Mouse (Mus musculus) frontal cortex, postnatal 25 days (tissue): ENCODE measurements around the gene H2al2a.
"Not testable (repeated sequence)": the region's sequence is repeated elsewhere in the genome, so short reads cannot be mapped to it uniquely, and the experiment has no call there.

Source experiments
- DNase-seq, 2 experiments: peaks; one replicate each; pipeline ENCODE4 v3.0.0; 2022; ENCODE audit warnings: low spot score in 2 of 2

H2al2a gene

DNA sequence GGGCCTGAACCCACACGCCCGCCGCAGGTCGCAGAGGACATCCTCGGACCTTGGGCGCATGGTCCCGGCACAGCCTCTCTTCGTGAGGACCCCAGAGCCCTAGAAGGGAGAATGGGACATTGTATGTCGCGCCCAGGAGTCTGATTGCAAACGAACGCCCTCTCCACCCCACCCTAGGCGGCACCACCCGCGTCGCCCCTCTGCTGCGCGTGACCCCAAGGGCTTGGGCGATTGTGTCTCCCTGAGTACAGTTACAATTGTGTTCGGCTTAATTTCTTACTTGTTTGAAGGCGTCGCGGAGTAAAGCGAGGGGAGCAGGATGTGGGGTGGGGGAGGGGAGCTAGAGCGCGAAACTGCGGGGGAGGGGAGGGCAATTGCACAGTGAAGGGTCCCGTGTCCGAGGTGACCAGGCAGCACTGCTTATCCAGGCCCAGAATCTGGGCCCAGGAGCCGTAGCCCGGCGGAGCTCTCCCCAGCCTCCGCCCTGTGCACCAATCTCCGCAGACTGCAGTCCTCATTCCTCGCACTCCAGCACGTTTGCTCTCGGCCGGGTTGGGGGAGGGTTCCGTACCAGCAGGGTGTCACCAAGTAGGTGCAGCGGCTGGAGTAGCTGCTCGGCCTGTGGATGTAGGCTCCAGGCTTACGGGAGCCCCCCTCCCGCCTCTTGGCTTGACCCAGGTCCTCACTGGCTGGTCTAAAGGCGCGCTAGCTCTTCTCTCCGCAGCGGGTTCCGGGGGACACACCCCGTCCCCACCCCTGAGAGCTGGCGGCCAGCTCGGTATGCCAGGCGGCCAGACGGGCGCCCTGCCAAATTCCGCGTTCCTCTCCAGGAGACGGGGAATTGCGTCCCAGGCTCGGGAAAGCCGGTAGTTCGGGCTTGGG is 31.6 kb upstream of the H2al2a start:
- peak; percentile 68 to 75 for DNase-seq

DNA sequence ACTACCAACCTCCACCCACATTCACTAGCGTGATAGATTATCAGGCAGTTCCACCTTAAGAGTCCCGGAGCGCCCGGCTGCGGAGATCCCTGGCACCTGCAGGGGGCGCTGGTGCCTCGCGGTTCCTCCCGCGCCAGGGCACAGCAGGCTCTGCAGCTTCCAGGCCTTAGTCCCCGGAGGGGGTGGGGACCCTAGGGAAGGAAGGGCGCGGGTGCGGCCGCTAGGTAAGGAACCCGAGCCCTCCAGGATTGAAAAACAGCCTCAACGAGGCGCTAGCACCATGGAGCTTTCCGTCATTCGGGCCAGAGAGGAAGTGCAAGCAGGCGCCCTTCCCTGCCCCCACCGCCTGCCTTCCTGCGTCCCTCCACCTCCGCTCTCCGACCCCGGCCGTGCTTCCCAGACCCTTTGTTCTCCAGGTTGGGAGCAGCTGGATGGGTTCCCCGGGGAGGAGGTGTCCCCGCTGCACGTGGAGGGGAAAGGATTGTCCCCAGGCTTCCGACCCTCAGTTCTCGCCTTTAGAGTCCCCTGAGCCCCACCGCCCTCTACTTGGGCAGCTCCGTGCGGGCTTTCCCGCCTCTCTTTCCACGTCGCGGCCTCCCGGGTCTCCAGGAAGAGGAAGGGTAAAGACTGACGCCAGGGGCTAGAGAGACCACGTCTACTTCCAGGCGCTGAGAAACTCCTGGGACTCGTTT is 30.8 kb upstream of the H2al2a start:
- peak; percentile 95 for DNase-seq

DNA sequence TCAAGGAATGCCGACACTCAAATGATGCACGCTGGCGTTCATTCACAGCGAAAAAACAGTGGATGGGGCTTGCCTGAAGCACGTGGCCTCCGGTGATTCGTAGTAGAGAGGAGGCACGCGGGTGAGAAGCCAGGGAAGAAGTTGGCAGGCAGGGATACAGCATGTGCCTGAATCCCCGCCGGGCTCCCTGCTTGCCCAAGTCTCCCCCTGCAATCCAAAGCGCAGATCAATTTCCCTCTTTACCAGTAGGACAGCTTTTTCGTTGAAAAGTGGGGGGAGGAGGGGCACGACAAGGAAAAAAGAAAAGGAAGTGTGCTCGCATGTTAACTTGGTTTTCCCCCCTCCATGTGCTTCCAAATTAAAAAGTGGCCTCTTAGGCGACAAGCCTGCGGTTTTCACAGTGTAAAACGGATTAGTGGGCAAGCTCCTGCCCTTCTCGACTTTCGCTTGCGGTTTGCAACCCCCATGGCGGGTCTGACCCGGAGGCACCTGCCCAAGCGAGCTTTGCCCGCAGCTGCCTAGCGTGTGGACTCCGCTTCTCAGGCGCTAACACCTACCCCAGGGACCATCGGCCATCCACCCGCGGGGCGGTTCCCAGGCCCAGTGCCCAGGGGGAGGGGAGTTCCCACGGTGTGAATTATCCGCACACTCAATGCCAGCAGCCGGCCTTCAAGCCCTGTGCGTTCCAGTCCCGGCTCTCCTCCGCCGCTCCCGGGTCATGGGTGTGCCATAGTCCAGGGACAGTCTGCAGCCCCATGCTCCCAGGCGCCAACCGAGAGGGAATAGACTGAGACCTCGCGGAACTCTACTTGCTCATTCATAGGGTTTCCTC is 29.6 kb upstream of the H2al2a start:
- no peak for DNase-seq

DNA sequence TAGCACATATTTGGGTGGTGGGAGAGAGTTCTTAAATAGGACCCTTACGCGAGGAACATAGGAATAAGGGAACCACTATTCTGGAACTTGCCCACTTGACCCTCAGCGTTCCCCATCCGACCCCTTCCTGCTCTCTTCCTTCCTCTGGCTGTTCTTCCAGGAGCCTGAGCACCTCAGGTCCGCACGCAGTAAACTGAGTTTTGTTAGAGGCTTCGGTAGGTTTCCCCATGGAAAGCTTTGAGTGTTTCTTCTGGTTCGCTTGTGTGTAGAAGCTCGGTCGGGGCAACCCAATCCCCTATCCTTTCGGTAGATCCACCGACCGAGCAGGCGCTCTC is 29.0 kb upstream of the H2al2a start:
- no peak for DNase-seq

DNA sequence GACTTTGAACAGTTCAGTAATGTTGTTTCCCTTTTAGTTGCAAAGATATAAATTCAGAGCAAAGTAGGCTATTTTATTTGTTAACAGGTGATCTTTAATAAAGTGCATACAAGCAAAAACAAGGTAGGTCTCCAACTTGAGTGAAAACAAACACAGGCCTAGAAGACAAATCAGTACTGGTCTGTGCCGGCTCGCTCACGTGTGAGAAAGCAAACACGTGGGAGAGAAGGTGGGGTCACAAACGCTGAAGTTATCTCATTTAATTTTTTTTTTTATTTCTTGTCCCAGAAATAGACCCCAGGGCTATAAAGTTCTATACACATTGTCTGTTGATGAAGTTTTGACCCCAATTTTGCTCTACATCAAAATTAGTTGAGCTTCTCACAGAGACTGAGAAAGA is 28.4 kb upstream of the H2al2a start:
- no peak for DNase-seq

DNA sequence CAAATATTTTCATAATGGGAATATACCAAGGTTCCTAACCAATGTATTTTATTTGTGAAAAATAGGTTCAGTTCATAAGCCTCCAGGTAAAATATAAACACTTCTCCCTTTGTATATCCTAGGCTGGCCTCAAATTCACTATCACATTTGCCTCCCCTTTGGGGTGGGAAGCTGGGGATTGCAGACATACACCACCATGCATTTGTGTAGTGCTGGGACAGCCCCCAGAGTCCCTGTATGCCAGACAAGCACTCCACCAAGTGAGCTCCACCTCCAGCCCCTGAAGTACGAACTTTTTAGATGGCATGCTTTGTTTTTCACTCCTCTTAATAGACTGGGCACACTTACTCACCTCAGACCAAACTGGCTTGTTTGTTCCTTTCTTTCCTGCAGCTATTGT is 26.1 kb upstream of the H2al2a start:
- no peak for DNase-seq

DNA sequence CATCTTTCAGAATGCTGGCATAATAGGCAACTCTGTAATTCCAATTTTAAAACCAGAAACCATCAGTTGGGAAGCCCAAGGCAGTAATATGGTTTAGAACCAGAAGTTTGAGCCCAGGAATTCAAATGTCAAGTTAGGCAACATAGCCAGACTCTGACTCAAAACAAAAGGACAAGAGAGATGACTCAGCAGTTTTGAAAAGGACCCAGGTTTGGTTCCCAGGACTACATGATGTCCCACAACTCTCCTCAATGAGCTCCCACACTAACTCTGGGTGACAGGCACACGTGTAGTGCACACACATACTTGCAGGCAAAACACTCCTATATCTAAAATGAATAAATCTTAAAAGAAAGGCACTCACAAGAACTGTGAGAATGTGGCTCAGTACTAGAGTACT is 22.4 kb upstream of the H2al2a start:
- no peak for DNase-seq

DNA sequence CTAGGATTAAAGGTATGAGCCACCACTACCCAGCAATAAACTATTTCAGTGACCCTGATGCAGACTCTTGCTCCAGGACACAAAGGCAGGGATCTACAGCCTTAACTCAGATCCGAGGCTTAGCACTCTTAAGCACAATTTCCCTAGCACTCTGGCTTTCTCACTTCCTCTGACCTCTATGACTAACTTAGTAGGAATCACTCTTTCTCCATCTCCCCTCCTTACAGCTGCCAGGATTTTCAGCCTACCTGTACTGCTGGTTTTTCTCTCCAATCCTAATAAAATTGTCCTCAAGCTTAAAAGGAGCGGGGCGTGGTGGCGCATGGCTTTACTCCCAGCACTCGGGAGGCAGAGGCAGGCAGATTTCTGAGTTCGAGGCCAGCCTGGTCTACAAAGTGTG is 20.6 kb upstream of the H2al2a start:
- no peak for DNase-seq

DNA sequence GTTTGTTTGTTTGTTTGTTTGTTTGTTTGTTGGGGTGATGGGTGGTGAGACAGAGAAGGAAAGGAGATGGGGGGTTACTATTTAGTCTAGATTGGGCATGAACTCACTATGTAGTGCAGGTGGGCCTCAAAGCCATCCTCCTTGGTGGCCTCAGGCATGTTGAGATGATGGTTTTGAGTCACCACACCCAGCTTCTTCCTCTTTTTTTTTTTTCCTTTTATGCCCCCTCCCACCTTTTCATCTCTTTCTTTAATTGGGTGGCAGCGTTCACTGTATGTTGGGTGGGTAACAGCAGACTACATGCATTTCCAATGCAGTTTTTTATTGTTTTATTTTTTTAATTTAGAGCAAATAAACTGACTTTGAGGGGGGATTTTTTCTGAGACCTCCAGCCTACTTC is 19.9 kb upstream of the H2al2a start:
- DNase-seq: no peak

DNA sequence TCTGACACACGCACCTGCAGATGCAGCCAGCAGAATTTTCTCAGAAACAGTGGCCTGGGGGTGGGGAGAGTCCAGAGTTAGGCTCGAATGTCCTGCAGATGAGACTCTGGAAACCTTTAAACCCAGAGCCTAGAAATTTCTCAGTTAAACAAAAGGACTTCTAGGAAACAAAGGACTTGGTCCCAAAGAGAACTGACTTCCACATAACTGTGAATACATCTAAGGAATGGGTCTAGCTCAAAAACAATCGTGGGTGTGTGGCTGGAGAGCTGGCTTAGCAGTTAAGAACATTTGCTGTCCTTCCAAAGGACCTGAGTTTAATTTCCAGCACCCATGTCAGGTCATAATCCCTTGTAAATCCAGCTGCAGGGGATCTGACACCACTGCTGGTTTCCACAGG is 18.8 kb upstream of the H2al2a start:
- DNase-seq: no peak

DNA sequence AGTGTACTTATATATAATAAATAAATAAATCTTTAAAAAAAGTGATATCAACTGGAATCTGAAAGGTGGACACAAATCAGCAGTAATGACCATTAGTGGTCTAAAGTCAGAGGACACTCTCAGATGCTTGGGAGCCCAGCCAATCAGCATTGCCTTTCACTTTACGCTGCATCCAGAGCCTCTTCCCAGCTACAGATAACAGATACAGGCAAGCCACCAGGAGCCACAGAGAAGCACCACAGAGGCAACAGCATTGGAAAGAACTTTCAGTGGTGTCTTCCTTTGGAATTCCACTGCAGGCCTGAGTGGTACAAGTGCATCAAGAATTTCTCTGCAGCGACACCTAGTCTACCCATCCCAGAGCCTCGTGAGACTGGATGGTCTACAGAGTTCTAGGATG is 16.1 kb upstream of the H2al2a start:
- no peak for DNase-seq

DNA sequence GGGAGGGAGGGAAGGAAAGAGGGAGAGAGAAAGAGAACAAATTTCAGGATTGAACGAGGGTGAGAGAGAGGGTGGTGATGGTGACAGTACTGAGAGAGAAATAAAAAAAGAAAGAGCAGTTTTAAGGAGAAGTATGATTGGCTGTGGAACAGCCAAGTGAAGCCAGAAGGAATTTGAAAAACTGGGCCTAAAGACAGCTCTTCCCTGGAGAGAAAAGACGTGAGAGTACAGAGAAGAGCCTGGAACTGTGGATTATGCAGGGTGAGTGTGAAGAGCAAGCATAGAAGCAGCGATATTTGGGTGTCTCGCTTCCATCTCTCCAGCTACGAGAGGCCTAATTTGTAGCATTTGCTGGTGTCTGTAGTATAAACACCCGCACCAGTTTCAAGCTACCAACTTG is 14.5 kb upstream of the H2al2a start:
- no peak for DNase-seq

DNA sequence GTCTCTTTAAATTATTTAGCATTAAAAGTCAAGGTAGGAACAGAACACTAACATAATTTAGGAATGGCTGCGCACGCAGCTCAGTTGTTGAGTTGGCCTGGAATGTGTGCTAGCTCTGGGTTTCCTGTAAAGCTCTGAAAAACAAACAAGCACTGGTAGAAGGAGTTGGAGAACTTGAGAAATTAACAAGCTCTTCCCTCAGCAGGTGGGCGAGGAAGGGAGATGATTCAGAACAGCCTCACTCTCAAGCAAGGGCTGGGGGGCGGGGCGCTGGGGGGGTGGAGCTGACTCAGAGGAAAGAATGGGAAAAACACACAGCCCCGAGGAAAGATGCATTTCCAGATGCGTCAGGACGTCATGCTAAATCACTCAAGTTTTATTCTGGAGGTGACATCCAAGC is 8.4 kb upstream of the H2al2a start:
- no peak for DNase-seq

DNA sequence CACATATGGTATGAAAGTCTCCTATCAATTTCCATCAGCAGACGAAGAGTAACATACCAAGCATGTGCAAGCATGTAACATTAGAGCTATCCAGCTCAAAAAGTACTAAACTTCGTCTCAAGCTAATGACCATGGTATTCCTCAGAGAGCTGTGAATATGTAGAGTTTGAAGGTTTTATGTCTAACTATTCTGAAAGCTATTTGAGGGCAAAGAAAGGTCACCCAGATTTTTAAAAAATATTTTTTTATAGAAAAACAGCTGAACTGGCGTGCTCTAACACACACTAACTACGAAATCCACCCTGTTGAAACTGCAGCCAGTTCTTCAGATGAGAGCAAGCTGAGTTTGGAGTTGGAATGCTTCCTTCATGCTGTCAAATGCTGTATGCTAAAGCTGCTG is 7.5 kb upstream of the H2al2a start:
- no peak for DNase-seq

DNA sequence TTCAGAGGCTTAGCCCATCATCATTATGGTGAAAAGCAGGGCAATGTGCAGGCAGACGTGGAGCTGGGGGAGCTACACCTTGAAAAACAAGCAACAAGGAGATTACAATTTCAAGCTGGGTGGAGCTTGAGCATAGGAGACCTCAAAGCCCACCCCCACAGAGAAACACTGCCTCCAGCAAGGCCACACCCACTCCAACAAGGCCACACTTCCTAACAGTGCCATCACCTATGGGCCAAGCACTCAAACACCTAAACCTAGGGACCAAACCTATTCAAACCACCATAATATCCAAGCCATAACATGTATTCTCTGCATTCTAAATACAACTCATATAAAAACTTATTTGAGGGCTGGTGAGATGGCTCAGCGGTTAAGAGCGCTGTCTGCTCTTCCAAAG is 5.5 kb upstream of the H2al2a start:
- DNase-seq: no peak

DNA sequence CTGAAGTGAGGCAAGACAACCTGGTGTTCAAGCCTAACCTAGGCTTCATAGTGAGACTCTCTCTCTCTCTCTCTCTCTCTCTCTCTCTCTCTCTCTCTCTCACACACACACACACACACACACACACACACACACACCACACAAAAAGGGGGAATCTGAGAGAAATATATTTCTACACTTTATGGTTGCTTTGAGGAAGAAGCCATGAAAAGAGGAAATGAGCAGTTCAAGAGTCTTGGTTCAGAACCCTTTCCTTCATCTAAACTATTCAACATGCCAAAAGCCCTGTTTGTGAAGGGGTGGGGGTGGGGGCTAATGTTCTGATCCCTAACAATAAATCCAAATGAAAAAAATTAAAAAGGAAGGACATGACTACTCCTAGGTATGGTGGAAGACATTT is 7.2 kb downstream of the H2al2a start:
- no peak for DNase-seq

DNA sequence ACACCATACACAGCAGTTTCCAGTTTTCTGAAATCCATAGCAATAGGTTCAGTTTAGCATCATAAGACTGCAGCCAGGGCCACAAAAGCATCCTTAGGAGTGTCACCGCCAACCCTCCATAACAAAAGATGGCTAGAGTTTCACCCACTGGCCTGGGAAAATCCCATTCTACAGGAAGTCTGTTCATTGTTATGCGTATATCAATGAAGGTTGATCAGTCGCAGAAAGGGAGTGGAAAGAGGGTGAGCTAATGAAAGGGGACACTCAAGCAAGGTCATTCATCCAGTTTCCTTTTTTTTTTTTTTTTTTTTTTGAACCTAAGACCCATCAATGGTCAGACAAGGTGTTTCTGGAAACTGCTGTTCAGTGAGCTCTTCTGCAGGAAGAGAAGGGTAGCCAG is 7.6 kb downstream of the H2al2a start:
- DNase-seq: no peak

DNA sequence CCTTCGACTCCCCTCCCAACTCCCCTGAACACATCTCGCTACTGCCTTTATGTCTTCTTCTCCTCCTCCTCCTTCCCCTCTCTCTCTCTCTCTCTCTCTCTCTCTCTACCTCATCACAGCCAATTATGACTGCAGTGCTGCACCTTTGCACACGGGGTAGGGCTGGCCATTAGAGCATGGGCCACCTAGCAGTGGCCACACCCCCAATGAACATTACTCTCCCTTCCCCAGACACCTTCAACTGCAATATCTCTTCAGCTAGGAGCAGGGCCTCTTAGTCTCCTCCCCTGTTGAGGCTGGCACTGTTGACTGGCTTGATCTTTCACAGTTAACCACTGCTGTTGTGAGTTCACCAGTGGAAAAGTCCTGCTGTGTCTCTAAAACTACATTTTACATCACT is 10.1 kb downstream of the H2al2a start:
- no peak for DNase-seq

DNA sequence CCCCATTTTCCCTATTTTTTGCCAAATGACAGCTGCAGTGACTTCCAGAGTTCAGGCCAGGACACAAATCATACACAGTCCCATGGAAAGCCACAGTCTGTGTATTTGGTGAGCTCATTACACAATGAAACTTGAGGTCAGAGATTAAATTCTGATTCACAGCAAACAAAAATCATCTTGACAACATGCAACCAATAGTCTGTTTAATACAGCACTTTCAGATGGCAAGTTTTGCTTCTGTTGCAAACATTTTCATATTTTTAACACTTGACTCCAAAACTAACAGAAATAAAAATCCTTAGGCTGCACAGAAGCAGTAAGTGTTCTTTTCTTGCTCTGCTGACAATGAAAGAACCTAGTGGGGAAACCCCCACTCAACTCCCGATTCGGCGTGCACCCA is 12.0 kb downstream of the H2al2a start:
- no peak for DNase-seq

DNA sequence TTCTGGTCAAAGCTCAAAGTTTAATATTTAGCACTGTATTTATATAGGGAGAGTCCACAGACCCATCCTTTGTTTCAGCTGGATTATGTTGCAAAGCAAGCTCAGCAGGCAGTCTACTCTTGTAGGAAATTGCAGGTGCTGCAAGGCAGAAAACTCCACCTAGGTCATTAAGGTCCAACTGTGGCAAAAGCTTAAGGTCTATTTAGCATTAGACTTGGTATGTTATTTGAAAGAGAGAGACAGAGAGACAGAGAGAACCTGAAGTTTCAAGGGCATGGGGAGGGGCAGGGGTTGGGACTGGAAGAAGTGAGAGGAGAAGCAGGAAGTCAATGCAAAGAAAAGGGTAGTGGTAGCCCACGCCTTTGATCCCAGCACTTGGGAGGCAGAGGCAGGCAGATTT is 14.0 kb downstream of the H2al2a start:
- no peak for DNase-seq

DNA sequence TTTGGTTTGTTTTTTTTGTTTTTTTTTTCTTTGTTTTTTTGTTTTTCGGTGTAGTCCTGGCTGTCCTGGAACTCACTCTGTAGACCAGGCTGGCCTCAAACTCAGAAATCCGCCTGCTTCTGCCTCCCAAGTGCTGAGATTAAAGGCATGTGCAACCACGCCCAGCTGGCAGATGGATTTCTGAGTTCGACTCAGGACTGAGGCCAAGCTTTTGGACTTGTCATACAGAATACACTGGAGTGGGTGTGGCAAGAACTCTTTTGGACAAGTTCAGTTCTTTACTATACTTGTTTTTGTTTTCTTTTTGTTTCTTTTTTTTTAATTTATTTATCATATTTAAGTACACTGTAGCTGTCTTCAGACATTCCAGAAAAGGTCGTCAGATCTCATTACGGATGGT is 18.1 kb downstream of the H2al2a start:
- DNase-seq: no peak

DNA sequence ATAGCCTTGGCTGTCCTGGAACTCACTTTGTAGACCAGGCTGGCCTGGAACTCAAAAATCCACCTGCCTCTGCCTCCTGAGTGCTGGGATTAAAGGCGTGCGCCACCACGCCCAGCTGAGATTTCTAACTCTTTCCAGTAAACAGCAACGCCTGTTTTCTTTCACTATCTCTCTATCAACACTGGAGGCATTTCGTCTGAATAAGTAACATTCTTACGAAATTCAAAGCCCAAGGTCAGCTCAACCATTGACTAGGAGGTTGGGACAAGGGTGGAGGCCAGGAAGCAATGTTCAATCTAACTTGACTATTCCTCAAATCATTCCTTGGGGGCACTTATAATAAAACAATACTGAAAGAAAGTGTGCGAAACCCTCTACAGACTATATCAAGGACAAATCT is 18.5 kb downstream of the H2al2a start:
- not testable (repeated sequence) for DNase-seq

DNA sequence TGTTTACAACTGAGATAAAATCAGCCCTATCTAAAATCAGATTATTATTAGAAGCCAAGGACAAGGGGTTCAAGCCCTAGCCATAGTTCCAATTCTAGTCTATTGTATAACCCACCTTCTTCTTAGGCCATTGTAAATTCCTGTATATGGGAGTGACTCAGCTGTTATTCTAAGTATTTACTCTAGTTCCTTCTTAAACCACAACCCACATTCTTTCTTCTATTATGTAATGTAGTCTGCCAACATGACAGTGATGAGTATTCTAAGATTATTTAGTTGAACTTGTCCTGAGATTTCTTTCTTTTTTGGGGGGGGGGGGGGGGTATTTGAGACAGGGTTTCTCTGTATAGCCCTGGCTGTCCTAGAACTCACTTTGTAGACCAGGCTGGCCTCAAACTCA is 19.1 kb downstream of the H2al2a start:
- not testable (repeated sequence) for DNase-seq
